26 mouse cellular contexts compared by ENCODE assay signal in genomic region chr4:115091806-115092205, GRCm38 (mm10). TPM values are rescaled to one million over a fixed set of nuclear protein-coding genes. Genes with fewer than 3 reads are reported as not detected.
DNase-seq lines count a peak whose midpoint lies in the region; ATAC-seq and TF ChIP-seq lines count a peak whose summit lies in the region.
"Had no signal": no experiment of that assay in that cellular context is flagged by ENCODE, and none has a peak within 500 bp of the region (broad histone marks: within the 10 kb centered on the region; RNA-seq: fewer than 3 reads in every experiment).

No protein-coding gene starts in this region.

- peaks cover 17% of the 10 kb centered on the region for H3K27me3 ChIP-seq in forebrain, embryonic 11.5 days (ENCODE audit: control insufficient read depth, insufficient read depth, low read length)
- peaks cover 28% of the 10 kb centered on the region for H3K27me3 ChIP-seq in forebrain, embryonic 15.5 days
- no peaks in the 10 kb centered on the region for H3K27me3 ChIP-seq in testis, adult 2 months (ENCODE audit: control insufficient read depth, insufficient read depth, low read length)

- no peak for TF ChIP-seq POLR2A in testis, adult 2 months (IDR thresholded peaks at IDR 0.05; ENCODE audit: control insufficient read depth, low read depth, low read length)

- no peak overlapping the region for H3K4me3 ChIP-seq in forebrain, embryonic 11.5 days (ENCODE audit: low read depth, low read length)
- H3K4me3 ChIP-seq in forebrain, embryonic 15.5 days, result no peak overlapping the region
- H3K4me3 ChIP-seq in testis, adult 2 months (ENCODE audit: control insufficient read depth, low read depth, low read length), result peak overlapping the region; percentile 77
- H3K4me3 ChIP-seq: embryonic facial prominence, embryonic 13.5 days; heart, embryonic 15.5 days; left cerebral cortex, adult 2 months; limb, embryonic 13.5 days; midbrain, embryonic 12.5 days; neural tube, embryonic 15.5 days had no signal

- TF ChIP-seq CTCF in testis, adult 2 months (IDR thresholded peaks at IDR 0.05; ENCODE audit: control insufficient read depth, insufficient read depth, insufficient replicate concordance, low read depth, low read length), result no peak

- no peaks in the 10 kb centered on the region for H3K36me3 ChIP-seq in forebrain, embryonic 11.5 days (ENCODE audit: control insufficient read depth, insufficient read depth, low read length)
- H3K36me3 ChIP-seq in forebrain, embryonic 15.5 days, result no peaks in the 10 kb centered on the region
- H3K36me3 ChIP-seq in testis, adult 2 months (ENCODE audit: control insufficient read depth, insufficient read depth, low read length), result no peaks in the 10 kb centered on the region
- H3K36me3 ChIP-seq: embryonic facial prominence, embryonic 13.5 days; heart, embryonic 15.5 days; limb, embryonic 13.5 days; midbrain, embryonic 12.5 days; neural tube, embryonic 15.5 days had no signal

- H3K4me2 ChIP-seq in forebrain, embryonic 11.5 days (ENCODE audit: low read depth, low read length, severe bottlenecking), result no peak overlapping the region
- no peak overlapping the region for H3K4me2 ChIP-seq in forebrain, embryonic 15.5 days (replicated peaks)
- H3K4me2 ChIP-seq: embryonic facial prominence, embryonic 13.5 days; heart, embryonic 15.5 days; hindbrain, embryonic 14.5 days; limb, embryonic 13.5 days; lung, embryonic 14.5 days; midbrain, embryonic 12.5 days; neural tube, embryonic 15.5 days had no signal

- H3K27ac ChIP-seq in forebrain, embryonic 11.5 days (ENCODE audit: low read depth, low read length), result no peak overlapping the region
- H3K27ac ChIP-seq in forebrain, embryonic 15.5 days (replicated peaks), result no peak overlapping the region
- H3K27ac ChIP-seq in testis, adult 2 months (ENCODE audit: control insufficient read depth, insufficient read depth, low read depth, low read length), result no peak overlapping the region
- H3K27ac ChIP-seq: embryonic facial prominence, embryonic 13.5 days; heart, embryonic 15.5 days; hindbrain, embryonic 14.5 days; left cerebral cortex, adult 2 months; limb, embryonic 13.5 days; midbrain, embryonic 12.5 days; neural tube, embryonic 15.5 days had no signal

- no peak for ATAC-seq in forebrain, embryonic 11.5 days (replicated peaks; ENCODE audit: low FRiP score)
- no peak for ATAC-seq in forebrain, embryonic 15.5 days (replicated peaks)
- ATAC-seq: forebrain, embryonic 16.5 days; inflammation-experienced regulatory T-cells, adult 6 months had no signal

- 84% methylated on average over 3 of the region's 3 CpGs for WGBS in forebrain, embryonic 11.5 days
- 87% methylated on average over 3 of the region's 3 CpGs for WGBS in forebrain, embryonic 15.5 days

- H3K9me3 ChIP-seq in forebrain, embryonic 11.5 days (ENCODE audit: control insufficient read depth, low read length), result no peaks in the 10 kb centered on the region
- no peaks in the 10 kb centered on the region for H3K9me3 ChIP-seq in forebrain, embryonic 15.5 days
- H3K9me3 ChIP-seq: embryonic facial prominence, embryonic 13.5 days; heart, embryonic 15.5 days; limb, embryonic 13.5 days; midbrain, embryonic 12.5 days; neural tube, embryonic 15.5 days had no signal

- no peak overlapping the region for H3K9ac ChIP-seq in forebrain, embryonic 11.5 days (ENCODE audit: low read length)
- H3K9ac ChIP-seq in forebrain, embryonic 15.5 days (replicated peaks), result no peak overlapping the region
- H3K9ac ChIP-seq: embryonic facial prominence, embryonic 13.5 days; heart, embryonic 15.5 days; hindbrain, embryonic 14.5 days; limb, embryonic 13.5 days; lung, embryonic 14.5 days; midbrain, embryonic 12.5 days; neural tube, embryonic 15.5 days had no signal

- peaks cover 2% of the 10 kb centered on the region; the same call in 1 of the 2 replicates for H3K4me1 ChIP-seq in forebrain, embryonic 11.5 days (replicated peaks; ENCODE audit: control insufficient read depth, insufficient read depth, low read length)
- H3K4me1 ChIP-seq in forebrain, embryonic 15.5 days, result peaks cover 8% of the 10 kb centered on the region
- peaks cover 19% of the 10 kb centered on the region for H3K4me1 ChIP-seq in testis, adult 2 months (ENCODE audit: control insufficient read depth, insufficient read depth, low read length)

- DNase-seq in forebrain, embryonic 11.5 days (ENCODE audit: low spot score), result peak; percentile 47
- peak; percentile 31 for DNase-seq in kidney, adult 18-20 months
- no peak for DNase-seq in kidney, postnatal 10 days
- no peak for DNase-seq in testis, postnatal 14 days (ENCODE audit: low spot score)
- no peak for DNase-seq in embryo, embryonic 9.5 days (ENCODE audit: extremely low spot score)
- DNase-seq: adrenal gland, postnatal 10 days; cerebellum, adult 18-20 months; cerebellum, postnatal 25 days; gastrocnemius, postnatal 10 days; heart, postnatal 4 days; lung, embryonic 14.5 days; right cerebral cortex, adult 18-20 months; right cerebral cortex, postnatal 4 days; thymus, adult 2 months; thymus, postnatal 4 days had no signal

RNA-seq across cellular contexts. Expression of gene Pdzk1ip1, which starts 3.3 kb away (rescaled TPM):
- 13.8 and 16.2 TPM in 2 replicates for polyA plus RNA-seq in forebrain, embryonic 11.5 days (2014; fragmentation: Nextera tagmentation; extraction: Ambion mirVana)
- polyA plus RNA-seq in forebrain, embryonic 15.5 days (2015; fragmentation: Nextera tagmentation; extraction: Ambion mirVana), result 0.60 and 1.2 TPM in 2 replicates
- polyA plus RNA-seq in testis, adult 2 months (2012; rRNA removed), result 336 and 353 TPM in 2 replicates

RNA-seq across cellular contexts. Expression of gene Tal1, which starts 35.6 kb away (rescaled TPM):
- polyA plus RNA-seq in forebrain, embryonic 11.5 days (2014; fragmentation: Nextera tagmentation; extraction: Ambion mirVana), result 3.4 and 3.7 TPM in 2 replicates
- 0.48 and 0.60 TPM in 2 replicates for polyA plus RNA-seq in forebrain, embryonic 15.5 days (2015; fragmentation: Nextera tagmentation; extraction: Ambion mirVana)
- 0.90 and 1.3 TPM in 2 replicates for polyA plus RNA-seq in testis, adult 2 months (2012; rRNA removed)
- polyA plus RNA-seq: inflammation-experienced regulatory T-cells, adult 6 months had no signal

RNA-seq across cellular contexts. Expression of gene Cyp4x1, which starts 42.3 kb away (rescaled TPM):
- 0.31 and 0.47 TPM in 2 replicates for polyA plus RNA-seq in forebrain, embryonic 11.5 days (2014; fragmentation: Nextera tagmentation; extraction: Ambion mirVana)
- polyA plus RNA-seq in forebrain, embryonic 15.5 days (2015; fragmentation: Nextera tagmentation; extraction: Ambion mirVana), result 3.3 and 3.4 TPM in 2 replicates
- 0.06 TPM in 1 of 2 replicates, not detected in the other for polyA plus RNA-seq in testis, adult 2 months (2012; rRNA removed)
- polyA plus RNA-seq: heart, embryonic 15.5 days; limb, embryonic 13.5 days; thymus, adult 2 months had no signal

Comparison
In these comparisons a context has a peak if more than half of its experiments do, and no peak if none do; other contexts are left out.
1. DNase-seq: peak in forebrain, embryonic 11.5 days (single experiment) and kidney, adult 18-20 months (single experiment); none in kidney, postnatal 10 days (single experiment), testis, postnatal 14 days (single experiment) and embryo, embryonic 9.5 days (single experiment).
2. RNA of gene Pdzk1ip1, which starts 3.3 kb away (polyA plus RNA-seq): 336 to 353 TPM in testis, adult 2 months; 13.8 to 16.2 TPM in forebrain, embryonic 11.5 days and 0.60 to 1.2 TPM in forebrain, embryonic 15.5 days; every median in the first group is over 10 times any median in the second.